9 mouse cellular contexts compared by ENCODE assay signal in the genomic region with DNA sequence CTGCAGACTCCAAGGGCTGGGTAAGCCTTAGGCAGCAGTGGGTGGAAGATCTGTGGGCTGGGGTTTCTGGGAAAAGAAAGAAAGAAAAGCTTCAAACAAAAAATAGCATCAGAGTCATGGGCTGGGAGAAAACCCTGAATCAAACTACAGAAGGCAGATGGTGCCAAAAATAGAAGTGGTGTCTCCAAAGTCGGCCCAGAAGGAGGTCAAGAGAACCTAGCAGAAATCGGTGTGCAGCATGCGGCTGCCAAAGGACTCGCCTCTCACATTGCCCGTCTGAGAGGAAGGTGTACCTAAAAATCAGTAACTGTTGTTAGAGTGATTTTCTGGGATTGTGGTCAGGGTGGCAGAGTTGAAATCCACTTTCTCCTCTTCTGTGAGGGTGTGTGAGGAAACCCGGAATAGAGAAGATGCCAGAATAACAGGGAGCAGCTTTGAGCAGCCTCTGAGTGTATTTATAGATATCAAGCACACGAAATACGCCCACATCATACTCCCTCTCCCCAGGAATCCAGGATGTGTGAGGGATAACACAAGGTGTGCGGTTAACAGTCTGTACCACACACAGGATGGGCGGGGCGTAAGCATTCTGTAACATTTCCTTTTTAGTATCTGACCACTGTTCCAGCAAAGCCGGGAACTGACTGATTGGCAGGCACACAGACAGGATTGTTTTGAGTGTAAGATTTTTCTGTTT. TPM values are rescaled to one million over a fixed set of nuclear protein-coding genes. Genes with fewer than 3 reads are reported as not detected.
A peak's percentile ranks its signal among the peaks of the same experiment; 100 is the strongest.
DNase-seq lines count a peak whose midpoint lies in the region; ATAC-seq and TF ChIP-seq lines count a peak whose summit lies in the region.
"Had no signal": no experiment of that assay in that cellular context is flagged by ENCODE, and none has a peak within 500 bp of the region (broad histone marks: within the 10 kb centered on the region; RNA-seq: fewer than 3 reads in every experiment).

No protein-coding gene starts in this region.

- no peaks in the 10 kb centered on the region for H3K36me3 ChIP-seq in midbrain, embryonic 14.5 days (ENCODE audit: control insufficient read depth, insufficient read depth, low read length)
- H3K36me3 ChIP-seq: liver, embryonic 15.5 days had no signal

- H3K9ac ChIP-seq in midbrain, embryonic 14.5 days (replicated peaks; ENCODE audit: low read length) = no peak overlapping the region
- H3K9ac ChIP-seq: liver, embryonic 15.5 days had no signal

- no peak for TF ChIP-seq CTCF in lung, adult 2 months (IDR thresholded peaks at IDR 0.05; ENCODE audit: insufficient read depth, low read length)
- TF ChIP-seq CTCF in cortical plate, adult 2 months (IDR thresholded peaks at IDR 0.05; ENCODE audit: extremely low read depth, insufficient read depth, low read length) = no peak

- no peaks in the 10 kb centered on the region for H3K9me3 ChIP-seq in midbrain, embryonic 14.5 days (ENCODE audit: control insufficient read depth, low read length)
- H3K9me3 ChIP-seq: liver, embryonic 15.5 days had no signal

- H3K4me3 ChIP-seq in lung, adult 2 months (replicated peaks; ENCODE audit: extremely low read depth, low read depth, low read length) = no peak overlapping the region
- no peak overlapping the region for H3K4me3 ChIP-seq in cortical plate, adult 2 months (ENCODE audit: insufficient read depth, low read length)
- H3K4me3 ChIP-seq in midbrain, embryonic 14.5 days (replicated peaks; ENCODE audit: low read depth, low read length) = no peak overlapping the region
- H3K4me3 ChIP-seq: liver, embryonic 15.5 days had no signal

- WGBS in lung, adult 2 months = 39% methylated on average over 12 of the region's 12 CpGs
- WGBS in midbrain, embryonic 14.5 days = 87% methylated on average over 12 of the region's 12 CpGs

- no peaks in the 10 kb centered on the region for H3K27me3 ChIP-seq in midbrain, embryonic 14.5 days (ENCODE audit: control insufficient read depth, insufficient read depth, low read length)
- H3K27me3 ChIP-seq: liver, embryonic 15.5 days had no signal

- peak overlapping the region; percentile 79 for H3K27ac ChIP-seq in cortical plate, adult 2 months (ENCODE audit: insufficient read depth, low read length)
- no peak overlapping the region for H3K27ac ChIP-seq in midbrain, embryonic 14.5 days (replicated peaks; ENCODE audit: low read depth, low read length)
- H3K27ac ChIP-seq: liver, embryonic 15.5 days had no signal

- peak; percentile 23 to 64 for DNase-seq in lung, adult 18-20 months
- DNase-seq in lung, adult 2 months = no peak
- DNase-seq in layer of hippocampus, adult 9-11 months = peak; percentile 80
- DNase-seq in midbrain, embryonic 14.5 days = no peak
- DNase-seq in adrenal gland, postnatal 10 days = no peak
- no peak for DNase-seq in adrenal gland, postnatal 36 days

- TF ChIP-seq POLR2A in lung, adult 2 months (IDR thresholded peaks at IDR 0.05; ENCODE audit: borderline replicate concordance, extremely low read depth, low read depth, low read length) = no peak
- no peak for TF ChIP-seq POLR2A in cortical plate, adult 2 months (IDR thresholded peaks at IDR 0.05; ENCODE audit: extremely low read depth, insufficient read depth, low read length)

- H3K4me1 ChIP-seq in lung, adult 2 months (ENCODE audit: control insufficient read depth, insufficient read depth, low read length) = peaks cover 5% of the 10 kb centered on the region
- H3K4me1 ChIP-seq in cortical plate, adult 2 months (ENCODE audit: control insufficient read depth, insufficient read depth, low read length) = peaks cover 5% of the 10 kb centered on the region
- H3K4me1 ChIP-seq in midbrain, embryonic 14.5 days (ENCODE audit: control insufficient read depth, insufficient read depth, low read length) = no peaks in the 10 kb centered on the region
- H3K4me1 ChIP-seq: liver, embryonic 15.5 days had no signal

- H3K4me2 ChIP-seq in midbrain, embryonic 14.5 days (ENCODE audit: low read length) = no peak overlapping the region
- H3K4me2 ChIP-seq: liver, embryonic 15.5 days had no signal

- ATAC-seq in neutrophil, adult 5-6 weeks (ENCODE audit: extremely low read depth, insufficient number of reproducible peaks, low FRiP score, poor library complexity, severe bottlenecking) = 0 out of 2 replicates have a peak, but pooled peaks have one; percentile 26
- ATAC-seq in midbrain, embryonic 14.5 days (ENCODE audit: low FRiP score, low TSS enrichment) = no peak

RNA-seq across cellular contexts. Expression of gene Klhl2, which starts 21.8 kb away (rescaled TPM):
- polyA plus RNA-seq in lung, adult 2 months (2012; rRNA removed) = 11.7 and 13.7 TPM in 2 replicates
- 133 and 138 TPM in 2 replicates for polyA plus RNA-seq in cortical plate, adult 2 months (2012; rRNA removed)
- total RNA-seq in neutrophil, adult 5-6 weeks (2017) = 80.2 and 82.5 TPM in 2 replicates
- 29.3 and 32.4 TPM in 2 replicates for polyA plus RNA-seq in midbrain, embryonic 14.5 days (2014; fragmentation: Nextera tagmentation; extraction: Ambion mirVana)
- total RNA-seq in adrenal gland, postnatal 10 days (2021) = 10 to 100 TPM; 32.2 to 35.5 TPM
- 10 to 100 TPM; 63.8 to 79.3 TPM for total RNA-seq in adrenal gland, postnatal 36 days (2021)

Comparison
In these comparisons a context has a peak if more than half of its experiments do, and no peak if none do; other contexts are left out.
1. DNase-seq: peak in lung, adult 18-20 months (2 of 2) and layer of hippocampus, adult 9-11 months (single experiment); none in lung, adult 2 months (single experiment), midbrain, embryonic 14.5 days (single experiment), adrenal gland, postnatal 10 days (single experiment) and adrenal gland, postnatal 36 days (0 of 2).